Mouse (Mus musculus) liver, adult 2 months (tissue): ENCODE data around the gene Med29.
A peak's percentile ranks its signal among the peaks of the same experiment; 100 is the strongest.

Experiments used
- CTCF ChIP-seq: fragments of 200-500 bp; IDR thresholded peaks from 2 replicates; pipeline ENCODE4 v1.5.1; 2011; ENCODE audit warnings: low read depth, low read length, control low read depth
- POLR2A ChIP-seq: fragments of 200-500 bp; IDR thresholded peaks from 2 replicates; pipeline ENCODE4 v1.6.1; 2011; ENCODE audit warnings: low read length, control low read depth; ENCODE audit not compliant: insufficient read depth; ENCODE audit errors: extremely low read depth

GRCm38 (mm10) chr7:28436932-28437570, 44.5 kb upstream of the Med29 start, which contains the start of gene Gmfg:
- TF ChIP-seq CTCF (peak; percentile 74), POLR2A (no peak)
